ENCODE assay signal across 8 mouse cellular contexts in the genomic region with DNA sequence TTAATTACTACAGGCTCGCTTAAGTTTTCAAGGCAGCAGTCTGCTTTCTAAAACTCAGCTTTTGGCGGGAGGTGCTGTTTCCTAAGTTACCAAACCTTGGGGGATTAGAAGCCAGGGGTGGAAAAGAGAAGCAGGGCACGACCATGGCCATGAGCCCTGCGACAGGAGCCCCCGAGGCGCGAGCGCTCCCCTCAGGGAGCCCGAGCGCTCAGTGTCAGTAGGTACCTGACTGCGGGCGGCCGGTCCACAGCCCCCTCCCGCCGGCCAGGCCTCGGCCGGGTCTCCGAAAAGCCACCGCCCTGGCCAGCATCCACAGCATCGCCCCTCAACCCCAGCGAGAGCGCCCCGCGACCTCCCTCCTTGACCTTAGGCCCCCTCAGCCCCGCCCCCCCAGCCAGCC. TPM values are rescaled to one million over a fixed set of nuclear protein-coding genes. Genes with fewer than 3 reads are reported as not detected.
DNase-seq lines count a peak whose midpoint lies in the region; ATAC-seq and TF ChIP-seq lines count a peak whose summit lies in the region.

No protein-coding gene starts in this region.

- H3K9me3 ChIP-seq in heart, embryonic 11.5 days (replicated peaks; ENCODE audit: control insufficient read depth, low read length): no peaks in the 10 kb centered on the region
- H3K9me3 ChIP-seq in hindbrain, embryonic 10.5 days: no peaks in the 10 kb centered on the region

- 1% methylated on average over 20 of the region's 25 CpGs for WGBS in heart, embryonic 11.5 days (ENCODE audit: insufficient replicate concordance)
- WGBS in hindbrain, embryonic 10.5 days: 1% methylated on average over 24 of the region's 25 CpGs

- ATAC-seq in heart, embryonic 11.5 days (replicated peaks; ENCODE audit: insufficient number of reproducible peaks, low FRiP score, low TSS enrichment): peak; percentile 69
- peak; percentile 41 for ATAC-seq in megakaryocyte-erythroid progenitor cell, adult 5-6 weeks (replicated peaks; ENCODE audit: low FRiP score, low TSS enrichment, poor library complexity, severe bottlenecking)

- H3K9ac ChIP-seq in heart, embryonic 11.5 days (ENCODE audit: low read depth, low read length): peak overlapping the region; percentile 87

- no peaks in the 10 kb centered on the region for H3K27me3 ChIP-seq in heart, embryonic 11.5 days (ENCODE audit: control insufficient read depth, insufficient read depth, low read length)
- H3K27me3 ChIP-seq in testis, adult 2 months (ENCODE audit: control insufficient read depth, insufficient read depth, low read length): no peaks in the 10 kb centered on the region
- H3K27me3 ChIP-seq in hindbrain, embryonic 10.5 days (ENCODE audit: insufficient read depth, poor library complexity, severe bottlenecking): no peaks in the 10 kb centered on the region

- no peak for TF ChIP-seq CTCF in testis, adult 2 months (IDR thresholded peaks at IDR 0.05; ENCODE audit: control insufficient read depth, insufficient read depth, insufficient replicate concordance, low read depth, low read length)

- no peak for DNase-seq in heart, adult 9 months (ENCODE audit: low spot score in 2 of 2)
- DNase-seq in testis, postnatal 14 days (ENCODE audit: low spot score): no peak
- DNase-seq in hindbrain, embryonic 10.5 days (ENCODE audit: low spot score): no peak
- DNase-seq in Muller cell, postnatal 12 days (ENCODE audit: inconsistent ontology term): no peak
- no peak for DNase-seq in spleen, postnatal 4 days (ENCODE audit: low spot score in 2 of 2)

- TF ChIP-seq POLR2A in testis, adult 2 months (IDR thresholded peaks at IDR 0.05; ENCODE audit: control insufficient read depth, low read depth, low read length): no peak

- H3K4me2 ChIP-seq in heart, embryonic 11.5 days: peak overlapping the region; percentile 68

- no peaks in the 10 kb centered on the region for H3K36me3 ChIP-seq in heart, embryonic 11.5 days (ENCODE audit: control insufficient read depth, insufficient read depth, low read length)
- H3K36me3 ChIP-seq in testis, adult 2 months (ENCODE audit: control insufficient read depth, insufficient read depth, low read length): no peaks in the 10 kb centered on the region
- H3K36me3 ChIP-seq in hindbrain, embryonic 10.5 days: peaks cover 4% of the 10 kb centered on the region; the same call in 1 of the 2 replicates

- H3K27ac ChIP-seq in heart, embryonic 11.5 days (ENCODE audit: low read depth, low read length): peak overlapping the region; percentile 78
- H3K27ac ChIP-seq in testis, adult 2 months (ENCODE audit: control insufficient read depth, insufficient read depth, low read depth, low read length): peak overlapping the region; percentile 94
- peak overlapping the region; percentile 94 for H3K27ac ChIP-seq in hindbrain, embryonic 10.5 days

- H3K4me1 ChIP-seq in heart, embryonic 11.5 days (ENCODE audit: control insufficient read depth, insufficient read depth, low read length): no peaks in the 10 kb centered on the region
- H3K4me1 ChIP-seq in testis, adult 2 months (ENCODE audit: control insufficient read depth, insufficient read depth, low read length): no peaks in the 10 kb centered on the region
- H3K4me1 ChIP-seq in hindbrain, embryonic 10.5 days (replicated peaks): peaks cover 15% of the 10 kb centered on the region

- peak overlapping the region; percentile 83 for H3K4me3 ChIP-seq in heart, embryonic 11.5 days (ENCODE audit: low read depth, low read length)
- H3K4me3 ChIP-seq in testis, adult 2 months (ENCODE audit: control insufficient read depth, low read depth, low read length): peak overlapping the region; percentile 99
- H3K4me3 ChIP-seq in hindbrain, embryonic 10.5 days: peak overlapping the region; percentile 85

RNA-seq across cellular contexts. Expression of gene Mplkip, which starts 0.6 kb away (rescaled TPM):
- 32.1 and 32.4 TPM in 2 replicates for polyA plus RNA-seq in heart, embryonic 11.5 days (2014; fragmentation: Nextera tagmentation; extraction: Ambion mirVana)
- 15.2 and 16.3 TPM in 2 replicates for polyA plus RNA-seq in testis, adult 2 months (2012; rRNA removed)
- polyA plus RNA-seq in hindbrain, embryonic 10.5 days (2016; fragmentation: Nextera tagmentation; extraction: Ambion mirVana): 51.3 and 54.4 TPM in 2 replicates
- total RNA-seq in megakaryocyte-erythroid progenitor cell, adult 5-6 weeks (2014; fragmentation: Nextera tagmentation): 46.3 and 59.2 TPM in 2 replicates
- total RNA-seq in megakaryocyte-erythroid progenitor cell, adult 5-6 weeks (2017): 34.0 and 49.9 TPM in 2 replicates

RNA-seq across cellular contexts. Expression of gene Sugct, which starts 0.9 kb away (rescaled TPM):
- 3.6 and 4.0 TPM in 2 replicates for polyA plus RNA-seq in heart, embryonic 11.5 days (2014; fragmentation: Nextera tagmentation; extraction: Ambion mirVana)
- 1.2 TPM in 2 replicates for polyA plus RNA-seq in testis, adult 2 months (2012; rRNA removed)
- 3.1 and 3.7 TPM in 2 replicates for polyA plus RNA-seq in hindbrain, embryonic 10.5 days (2016; fragmentation: Nextera tagmentation; extraction: Ambion mirVana)
- total RNA-seq in megakaryocyte-erythroid progenitor cell, adult 5-6 weeks (2014; fragmentation: Nextera tagmentation): 2.2 TPM in 1 of 2 replicates, not detected in the other
- total RNA-seq in megakaryocyte-erythroid progenitor cell, adult 5-6 weeks (2017): 1.1 TPM in 1 of 2 replicates, not detected in the other
